Mouse (Mus musculus): ENCODE data around the gene Gfpt1. TPM values are rescaled to one million over a fixed set of nuclear protein-coding genes. Genes with fewer than 3 reads are reported as not detected.

Gfpt1 gene
- polyA plus RNA-seq, 1 experiment from 2014 or later = 14.1 TPM

DNA sequence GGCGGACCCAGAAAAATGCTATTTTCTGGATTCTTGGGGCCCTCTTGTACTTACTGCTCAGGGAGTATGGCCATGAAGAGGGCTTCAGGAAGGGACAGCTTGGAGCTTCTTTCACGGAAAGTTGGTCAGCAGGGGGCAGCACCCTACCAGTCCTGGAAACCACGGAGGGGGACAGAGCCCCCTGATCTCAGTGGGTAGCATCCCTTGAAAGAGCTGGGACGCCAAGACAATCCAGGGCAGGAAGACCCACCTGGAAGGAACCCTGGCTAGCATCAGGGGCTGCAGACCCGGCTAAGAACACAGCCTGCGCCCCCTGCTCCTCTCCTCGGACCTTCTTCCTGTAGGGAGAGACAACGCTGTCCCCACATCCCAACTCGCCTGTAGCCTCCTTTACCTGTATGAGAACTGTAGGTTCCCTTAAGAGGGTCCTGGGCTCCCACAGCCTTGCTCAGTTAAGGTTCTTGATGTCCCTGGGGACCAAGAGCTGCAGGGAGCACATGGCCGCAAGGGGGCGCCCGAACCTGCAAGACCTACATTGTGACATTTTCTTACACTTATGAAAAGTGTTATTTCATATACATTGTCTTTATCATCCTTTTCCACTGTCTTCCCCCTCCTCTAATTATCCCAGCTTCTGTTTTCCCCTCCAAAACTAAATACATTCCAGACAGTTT lies 58.8 kb downstream of the Gfpt1 start:
- peaks cover 12% of the 10 kb centered on the region for H3K4me1 ChIP-seq (ENCODE audit: control insufficient read depth, insufficient read depth, low read length)
- no peaks in the 10 kb centered on the region for H3K36me3 ChIP-seq (ENCODE audit: control insufficient read depth, insufficient read depth, low read length)
- peak overlapping the region; percentile 22; the same call in 1 of the 2 replicates for H3K9ac ChIP-seq (ENCODE audit: low read length)
- H3K9me3 ChIP-seq (ENCODE audit: control insufficient read depth, low read length) = no peaks in the 10 kb centered on the region
- WGBS = 11% methylated on average over 12 of the region's 12 CpGs
- peak overlapping the region; percentile 34 for H3K4me2 ChIP-seq
- H3K4me3 ChIP-seq (ENCODE audit: low read depth, low read length) = 0 out of 2 replicates have a peak overlapping the region, but pooled peaks have one; percentile 3
- DNase-seq (ENCODE audit: low spot score, missing footprints) = peak; percentile 99
- no peaks in the 10 kb centered on the region for H3K27me3 ChIP-seq (ENCODE audit: control insufficient read depth, insufficient read depth, low read length)
- H3K27ac ChIP-seq (ENCODE audit: low read depth, low read length) = no peak overlapping the region
- peak; percentile 70; the same call in 1 of the 2 replicates for ATAC-seq (ENCODE audit: low FRiP score)

GRCm38 (mm10) chr6:87101955-87102353 lies 59.3 kb downstream of the Gfpt1 start:
- DNase-seq (ENCODE audit: low spot score, missing footprints) = no peak
- Histone ChIP-seq H3K27me3 (ENCODE audit: control insufficient read depth, insufficient read depth, low read length) (no peaks in the 10 kb centered on the region), H3K4me1 (ENCODE audit: control insufficient read depth, insufficient read depth, low read length) (peaks cover 12% of the 10 kb centered on the region), H3K36me3 (ENCODE audit: control insufficient read depth, insufficient read depth, low read length) (no peaks in the 10 kb centered on the region), H3K4me3 (ENCODE audit: low read depth, low read length) (no peak overlapping the region), H3K4me2 (no peak overlapping the region), H3K9me3 (ENCODE audit: control insufficient read depth, low read length) (no peaks in the 10 kb centered on the region), H3K27ac (ENCODE audit: low read depth, low read length) (no peak overlapping the region), H3K9ac (ENCODE audit: low read length) (no peak overlapping the region)
- no peak for ATAC-seq (ENCODE audit: low FRiP score)
- 36% methylated on average over 4 of the region's 4 CpGs for WGBS

- no peak overlapping the region for H3K9ac ChIP-seq (ENCODE audit: low read length)
- H3K4me2 ChIP-seq = no peak overlapping the region
- H3K4me1 ChIP-seq (ENCODE audit: control insufficient read depth, insufficient read depth, low read length) = peaks cover 12% of the 10 kb centered on the region
- no peaks in the 10 kb centered on the region for H3K36me3 ChIP-seq (ENCODE audit: control insufficient read depth, insufficient read depth, low read length)
- DNase-seq (ENCODE audit: low spot score, missing footprints) (peak; percentile 82), ATAC-seq (ENCODE audit: low FRiP score) (no peak)
- WGBS = 34% methylated on average over 7 of the region's 7 CpGs
- no peak overlapping the region for H3K4me3 ChIP-seq (ENCODE audit: low read depth, low read length)
- H3K27ac ChIP-seq (ENCODE audit: low read depth, low read length) = no peak overlapping the region
- H3K27me3 ChIP-seq (ENCODE audit: control insufficient read depth, insufficient read depth, low read length) = no peaks in the 10 kb centered on the region
- H3K9me3 ChIP-seq (ENCODE audit: control insufficient read depth, low read length) = no peaks in the 10 kb centered on the region
Measured at GRCm38 (mm10) chr6:87102421-87102911, 59.8 kb downstream of the Gfpt1 start.

DNA sequence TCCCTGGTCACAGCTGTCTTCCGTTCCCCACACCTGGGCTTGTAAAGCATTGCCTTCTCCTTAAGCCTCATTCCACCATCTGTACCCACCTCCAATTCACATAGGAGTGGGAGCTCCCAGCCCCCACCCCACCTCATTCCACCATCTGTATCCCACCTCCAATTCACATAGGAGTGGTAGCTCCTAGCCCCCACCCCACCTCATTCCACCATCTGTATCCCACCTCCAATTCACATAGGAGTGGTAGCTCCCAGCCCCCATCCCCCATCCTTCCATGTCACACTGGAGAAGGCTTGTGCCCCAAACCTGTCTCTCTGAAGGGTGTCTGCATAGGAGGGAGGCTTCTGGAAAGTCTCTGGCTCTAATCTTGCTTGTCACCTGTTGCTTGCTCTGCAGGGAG lies 60.7 kb downstream of the Gfpt1 start:
- Histone ChIP-seq H3K27ac (ENCODE audit: low read depth, low read length) (no peak overlapping the region), H3K27me3 (ENCODE audit: control insufficient read depth, insufficient read depth, low read length) (no peaks in the 10 kb centered on the region), H3K36me3 (ENCODE audit: control insufficient read depth, insufficient read depth, low read length) (no peaks in the 10 kb centered on the region), H3K9ac (ENCODE audit: low read length) (no peak overlapping the region), H3K4me2 (no peak overlapping the region), H3K4me3 (ENCODE audit: low read depth, low read length) (no peak overlapping the region), H3K4me1 (ENCODE audit: control insufficient read depth, insufficient read depth, low read length) (peaks cover 12% of the 10 kb centered on the region), H3K9me3 (ENCODE audit: control insufficient read depth, low read length) (no peaks in the 10 kb centered on the region)
- DNase-seq (ENCODE audit: low spot score, missing footprints) = peak; percentile 19
- ATAC-seq (ENCODE audit: low FRiP score) = no peak
- WGBS = 93% methylated on average over 1 of the region's 1 CpGs

DNA sequence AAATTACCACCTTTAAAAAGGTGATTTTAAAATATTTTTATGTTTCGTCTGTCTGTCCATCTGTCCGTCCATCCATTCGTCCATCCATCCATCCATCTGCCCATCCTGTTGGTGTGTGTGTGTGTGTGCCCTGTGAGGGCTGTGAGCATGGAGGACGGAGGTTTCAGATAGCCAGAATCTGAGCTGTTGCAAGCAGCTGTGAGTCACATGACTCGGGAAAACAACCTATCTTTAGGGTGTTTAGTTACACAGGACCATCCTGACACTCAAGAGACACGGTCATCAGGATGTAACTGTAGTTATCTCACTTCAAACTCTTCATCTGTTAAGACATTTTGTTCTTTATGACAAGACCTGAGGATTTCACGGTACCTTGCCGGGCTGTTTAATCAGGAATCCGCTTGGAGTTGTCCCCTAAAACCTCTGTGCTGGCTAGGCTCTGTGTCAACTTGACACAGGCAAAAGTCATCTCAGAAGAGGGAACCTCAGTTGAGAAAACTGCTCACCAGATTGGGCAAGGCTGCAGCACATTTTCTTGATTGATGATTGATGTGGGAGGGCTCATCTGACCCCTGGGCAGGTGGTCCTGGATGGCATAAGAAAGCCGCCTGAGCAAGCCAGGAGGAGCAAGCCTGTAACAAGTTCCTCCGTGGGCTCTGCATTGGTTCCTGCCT lies 61.6 kb downstream of the Gfpt1 start, which contains the start of gene D6Ertd527e:
Gene D6Ertd527e (plus strand): TSS at position 624 of the 674 bp plus-strand sequence.
- Histone ChIP-seq H3K4me1 (ENCODE audit: control insufficient read depth, insufficient read depth, low read length) (peaks cover 7% of the 10 kb centered on the region), H3K36me3 (ENCODE audit: control insufficient read depth, insufficient read depth, low read length) (no peaks in the 10 kb centered on the region), H3K4me2 (no peak within 1 kb of the TSS), H3K9me3 (ENCODE audit: control insufficient read depth, low read length) (no peaks in the 10 kb centered on the region), H3K9ac (ENCODE audit: low read length) (no peak within 1 kb of the TSS), H3K27me3 (ENCODE audit: control insufficient read depth, insufficient read depth, low read length) (no peaks in the 10 kb centered on the region), H3K27ac (ENCODE audit: low read depth, low read length) (no peak within 1 kb of the TSS), H3K4me3 (ENCODE audit: low read depth, low read length) (no peak within 1 kb of the TSS)
- DNase-seq (ENCODE audit: low spot score, missing footprints) = peak; percentile 44
- ATAC-seq (ENCODE audit: low FRiP score) = no peak
- 86% methylated on average over 11 of the region's 11 CpGs for WGBS

DNA sequence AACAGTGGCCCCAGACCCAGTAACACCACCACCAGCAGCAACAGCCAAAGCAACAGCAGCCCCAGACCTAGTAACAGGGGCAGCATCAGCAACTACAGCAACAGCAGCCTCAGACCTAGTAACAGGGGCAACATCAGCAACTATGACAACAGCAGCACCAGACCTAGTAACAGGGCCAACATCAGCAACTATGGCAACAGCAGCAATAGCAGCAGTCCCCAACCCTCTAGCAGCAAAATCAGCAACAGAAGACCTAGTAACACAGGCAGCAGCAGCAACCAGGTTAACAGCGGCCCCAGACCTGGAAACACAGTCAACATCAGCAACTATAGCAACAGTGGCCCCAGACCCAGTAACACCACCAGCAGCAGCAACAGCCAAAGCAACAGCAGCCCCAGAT lies 68.8 kb downstream of the Gfpt1 start:
- Histone ChIP-seq H3K36me3 (ENCODE audit: control insufficient read depth, insufficient read depth, low read length) (no peaks in the 10 kb centered on the region), H3K27me3 (ENCODE audit: control insufficient read depth, insufficient read depth, low read length) (no peaks in the 10 kb centered on the region), H3K4me1 (ENCODE audit: control insufficient read depth, insufficient read depth, low read length) (no peaks in the 10 kb centered on the region), H3K4me3 (ENCODE audit: low read depth, low read length) (no peak overlapping the region), H3K9me3 (ENCODE audit: control insufficient read depth, low read length) (no peaks in the 10 kb centered on the region), H3K9ac (ENCODE audit: low read length) (no peak overlapping the region), H3K4me2 (no peak overlapping the region), H3K27ac (ENCODE audit: low read depth, low read length) (no peak overlapping the region)
- WGBS = 83% methylated on average over 1 of the region's 1 CpGs
- ATAC-seq (ENCODE audit: low FRiP score) (no peak), DNase-seq (ENCODE audit: low spot score, missing footprints) (peak; percentile 60)

- H3K4me1 ChIP-seq (ENCODE audit: control insufficient read depth, insufficient read depth, low read length) = no peaks in the 10 kb centered on the region
- ATAC-seq (ENCODE audit: low FRiP score) (no peak), DNase-seq (ENCODE audit: low spot score, missing footprints) (peak; percentile 57)
- H3K36me3 ChIP-seq (ENCODE audit: control insufficient read depth, insufficient read depth, low read length) = no peaks in the 10 kb centered on the region
- no peak overlapping the region for H3K4me2 ChIP-seq
- WGBS = 85% methylated on average over 6 of the region's 6 CpGs
- no peaks in the 10 kb centered on the region for H3K27me3 ChIP-seq (ENCODE audit: control insufficient read depth, insufficient read depth, low read length)
- no peak overlapping the region for H3K9ac ChIP-seq (ENCODE audit: low read length)
- no peaks in the 10 kb centered on the region for H3K9me3 ChIP-seq (ENCODE audit: control insufficient read depth, low read length)
- H3K27ac ChIP-seq (ENCODE audit: low read depth, low read length) = no peak overlapping the region
- no peak overlapping the region for H3K4me3 ChIP-seq (ENCODE audit: low read depth, low read length)
Measured at GRCm38 (mm10) chr6:87112125-87112524, 69.5 kb downstream of the Gfpt1 start.

- H3K27ac ChIP-seq (ENCODE audit: low read depth, low read length) = no peak overlapping the region
- ATAC-seq (ENCODE audit: low FRiP score) (no peak), DNase-seq (ENCODE audit: low spot score, missing footprints) (peak; percentile 57)
- no peaks in the 10 kb centered on the region for H3K9me3 ChIP-seq (ENCODE audit: control insufficient read depth, low read length)
- H3K36me3 ChIP-seq (ENCODE audit: control insufficient read depth, insufficient read depth, low read length) = no peaks in the 10 kb centered on the region
- H3K27me3 ChIP-seq (ENCODE audit: control insufficient read depth, insufficient read depth, low read length) = no peaks in the 10 kb centered on the region
- 83% methylated on average over 2 of the region's 2 CpGs for WGBS
- H3K4me3 ChIP-seq (ENCODE audit: low read depth, low read length) = no peak overlapping the region
- H3K4me1 ChIP-seq (ENCODE audit: control insufficient read depth, insufficient read depth, low read length) = no peaks in the 10 kb centered on the region
- no peak overlapping the region for H3K9ac ChIP-seq (ENCODE audit: low read length)
- no peak overlapping the region for H3K4me2 ChIP-seq
Measured at GRCm38 (mm10) chr6:87115981-87116380, 73.3 kb downstream of the Gfpt1 start.

- Histone ChIP-seq H3K36me3 (ENCODE audit: control insufficient read depth, insufficient read depth, low read length) (no peaks in the 10 kb centered on the region), H3K9ac (ENCODE audit: low read length) (no peak overlapping the region), H3K4me3 (ENCODE audit: low read depth, low read length) (no peak overlapping the region), H3K9me3 (ENCODE audit: control insufficient read depth, low read length) (no peaks in the 10 kb centered on the region), H3K27ac (ENCODE audit: low read depth, low read length) (no peak overlapping the region), H3K27me3 (ENCODE audit: control insufficient read depth, insufficient read depth, low read length) (no peaks in the 10 kb centered on the region), H3K4me1 (ENCODE audit: control insufficient read depth, insufficient read depth, low read length) (no peaks in the 10 kb centered on the region), H3K4me2 (no peak overlapping the region)
- ATAC-seq (ENCODE audit: low FRiP score) = no peak
- 88% methylated on average over 7 of the region's 7 CpGs for WGBS
- DNase-seq (ENCODE audit: low spot score, missing footprints) = peak; percentile 69
Measured at GRCm38 (mm10) chr6:87116596-87116995, 74.0 kb downstream of the Gfpt1 start.

Data from midbrain, embryonic 11.5 days (tissue).